Mouse (Mus musculus): ENCODE measurements around the gene Ncdn. TPM values are rescaled to one million over a fixed set of nuclear protein-coding genes. Genes with fewer than 3 reads are reported as not detected.
A peak's percentile ranks its signal among the peaks of the same experiment; 100 is the strongest.

Ncdn gene
- polyA plus RNA-seq (2012; rRNA removed): 5.5 and 5.7 TPM in 2 replicates
- 5.1 and 5.9 TPM in 2 replicates for polyA plus RNA-seq (2014; fragmentation: Nextera tagmentation; extraction: Ambion mirVana)

- Histone ChIP-seq H3K4me2 (ENCODE audit: low read depth) (peak within 1 kb of the TSS; percentile 92), H3K9ac (replicated peaks) (peak within 1 kb of the TSS; percentile 74), H3K27ac (no peak within 1 kb of the TSS), H3K4me1 (replicated peaks; ENCODE audit: control insufficient read depth in 2 of 2, insufficient read depth in 2 of 2, low read length in 1 of 2) (peaks cover 0 to 7% of the 10 kb centered on the region in 2 experiments), H3K36me3 (replicated peaks; ENCODE audit: control insufficient read depth, insufficient read depth, low read depth) (no peaks in the 10 kb centered on the region; the same call in none of the 2 replicates), H3K4me3 (ENCODE audit: insufficient read depth in 1 of 2, low read depth in 2 of 2, low read length in 2 of 2) (peak within 1 kb of the TSS; percentile 79), H3K9me3 (ENCODE audit: control insufficient read depth, low read length) (no peaks in the 10 kb centered on the region), H3K27me3 (ENCODE audit: control insufficient read depth, insufficient read depth, low read length) (no peaks in the 10 kb centered on the region)
- DNase-seq (ENCODE audit: low read depth in 3 of 3, low spot score in 3 of 3) (peak; percentile 89 to 92 (median 89)), ATAC-seq (ENCODE audit: insufficient read depth) (peak; percentile 99)
- TF ChIP-seq CTCF (IDR thresholded peaks at IDR 0.05; ENCODE audit: low read depth): no peak
- 0 out of 2 replicates have a peak, but pooled peaks have one; percentile 48 for TF ChIP-seq EP300 (IDR thresholded peaks at IDR 0.05; ENCODE audit: low read depth)
- whole genome bisulfite sequencing (ENCODE audit: insufficient replicate concordance): under 1% methylated on average over 69 of the region's 71 CpGs
These were observed at the start of gene Ncdn, which contains the start of gene AU040320 for GRCm38 (mm10) chr4:126753268-126754230. Gene Ncdn, minus strand, starts transcription at chr4:126753438. Gene AU040320, plus strand, starts transcription at chr4:126753544.

- Histone ChIP-seq H3K4me1 (replicated peaks; ENCODE audit: control insufficient read depth in 2 of 2, insufficient read depth in 2 of 2, low read length in 1 of 2) (peaks cover 19 to 25% of the 10 kb centered on the region in 2 experiments), H3K27ac (no peak overlapping the region), H3K9ac (replicated peaks) (no peak overlapping the region), H3K9me3 (ENCODE audit: control insufficient read depth, low read length) (no peaks in the 10 kb centered on the region), H3K27me3 (ENCODE audit: control insufficient read depth, insufficient read depth, low read length) (no peaks in the 10 kb centered on the region), H3K36me3 (replicated peaks; ENCODE audit: control insufficient read depth, insufficient read depth, low read depth) (no peaks in the 10 kb centered on the region; the same call in 1 of the 2 replicates), H3K4me3 (ENCODE audit: insufficient read depth in 1 of 2, low read depth in 2 of 2, low read length in 2 of 2) (no peak overlapping the region), H3K4me2 (ENCODE audit: low read depth) (no peak overlapping the region)
- ATAC-seq (ENCODE audit: insufficient read depth) (no peak), DNase-seq (ENCODE audit: low read depth in 3 of 3, low spot score in 3 of 3) (no peak)
- WGBS (ENCODE audit: insufficient replicate concordance): 78% methylated on average over 8 of the region's 8 CpGs
- TF ChIP-seq CTCF (IDR thresholded peaks at IDR 0.05; ENCODE audit: low read depth) (no peak), EP300 (IDR thresholded peaks at IDR 0.05; ENCODE audit: low read depth) (no peak)
These were observed 48.9 kb upstream of the Ncdn start for GRCm38 (mm10) chr4:126802174-126802573.

GRCm38 (mm10) chr4:126792341-126793102 is 39.3 kb upstream of the Ncdn start:
- Histone ChIP-seq H3K36me3 (replicated peaks; ENCODE audit: control insufficient read depth, insufficient read depth, low read depth) (no peaks in the 10 kb centered on the region), H3K9me3 (ENCODE audit: control insufficient read depth, low read length) (no peaks in the 10 kb centered on the region), H3K9ac (replicated peaks) (no peak overlapping the region), H3K27ac (no peak overlapping the region), H3K4me3 (ENCODE audit: insufficient read depth in 1 of 2, low read depth in 2 of 2, low read length in 2 of 2) (no peak overlapping the region), H3K4me1 (replicated peaks; ENCODE audit: control insufficient read depth in 2 of 2, insufficient read depth in 2 of 2, low read length in 1 of 2) (no peaks in the 10 kb centered on the region), H3K4me2 (ENCODE audit: low read depth) (no peak overlapping the region), H3K27me3 (ENCODE audit: control insufficient read depth, insufficient read depth, low read length) (no peaks in the 10 kb centered on the region)
- ATAC-seq (ENCODE audit: insufficient read depth) (no peak), DNase-seq (ENCODE audit: low read depth in 3 of 3, low spot score in 3 of 3) (no peak)
- TF ChIP-seq EP300 (IDR thresholded peaks at IDR 0.05; ENCODE audit: low read depth) (no peak), CTCF (IDR thresholded peaks at IDR 0.05; ENCODE audit: low read depth) (no peak)
- WGBS (ENCODE audit: insufficient replicate concordance): 81% methylated on average over 7 of the region's 7 CpGs

- no peak overlapping the region for H3K9ac ChIP-seq (replicated peaks)
- TF ChIP-seq CTCF (IDR thresholded peaks at IDR 0.05; ENCODE audit: low read depth) (no peak), EP300 (IDR thresholded peaks at IDR 0.05; ENCODE audit: low read depth) (no peak)
These were observed 29.8 kb upstream of the Ncdn start for GRCm38 (mm10) chr4:126782996-126783395.

More at GRCm38 (mm10) chr4:126782996-126783395, 29.8 kb upstream of the Ncdn start:
- no peak for DNase-seq (ENCODE audit: low read depth in 3 of 3, low spot score in 3 of 3)
- H3K27ac ChIP-seq: no peak overlapping the region
- WGBS (ENCODE audit: insufficient replicate concordance): 65% methylated on average over 8 of the region's 8 CpGs
- H3K4me3 ChIP-seq (ENCODE audit: insufficient read depth in 1 of 2, low read depth in 2 of 2, low read length in 2 of 2): no peak overlapping the region
- no peaks in the 10 kb centered on the region for H3K4me1 ChIP-seq (replicated peaks; ENCODE audit: control insufficient read depth in 2 of 2, insufficient read depth in 2 of 2, low read length in 1 of 2)
- H3K27me3 ChIP-seq (ENCODE audit: control insufficient read depth, insufficient read depth, low read length): no peaks in the 10 kb centered on the region
- H3K9me3 ChIP-seq (ENCODE audit: control insufficient read depth, low read length): no peaks in the 10 kb centered on the region
- H3K4me2 ChIP-seq (ENCODE audit: low read depth): no peak overlapping the region
- H3K36me3 ChIP-seq (replicated peaks; ENCODE audit: control insufficient read depth, insufficient read depth, low read depth): no peaks in the 10 kb centered on the region
- no peak for ATAC-seq (ENCODE audit: insufficient read depth)

All from liver, embryonic 14.5 days (tissue).